Mouse (Mus musculus): ENCODE measurements around the gene S100a3. TPM values are rescaled to one million over a fixed set of nuclear protein-coding genes. Genes with fewer than 3 reads are reported as not detected.

Gene S100a3
- 10 to 100 TPM in 1 of 2 experiments, 1 to 10 TPM in 1; 7.2 to 22.4 TPM for polyA plus RNA-seq (2012; fragmentation: generic; extraction: Trizol)

GRCm38 (mm10) chr3:90560008-90560628 lies at the start of gene S100a3:
TSS of gene S100a3 (plus strand) at chr3:90560578.

GRCm38 (mm10) chr3:90513796-90514590 lies 46.4 kb upstream of the S100a3 start, which contains the start of the genes S100a1 and S100a13:
TSS of gene S100a1 (minus strand) at chr3:90514392.
TSS of gene S100a13 (plus strand) at chr3:90514435.

GRCm38 (mm10) chr3:90526580-90526979 lies 33.8 kb upstream of the S100a3 start, which contains the start of gene S100a14:
TSS of gene S100a14 (plus strand) at chr3:90526856.

GRCm38 (mm10) chr3:90537141-90537904 lies 23.1 kb upstream of the S100a3 start, which contains the start of gene S100a16:
TSS of gene S100a16 (plus strand) at chr3:90537254.

GRCm38 (mm10) chr3:90589947-90590346 lies 29.6 kb downstream of the S100a3 start, which contains the start of gene S100a2:
TSS of gene S100a2 (plus strand) at chr3:90590247.

GRCm38 (mm10) chr3:90601486-90602110 lies 41.2 kb downstream of the S100a3 start, which contains the start of gene Gm42674:
TSS of gene Gm42674 (plus strand) at chr3:90601904.

GRCm38 (mm10) chr3:90603623-90604022 lies 43.2 kb downstream of the S100a3 start, which contains the start of gene S100a4:
TSS of gene S100a4 (plus strand) at chr3:90603771.

GRCm38 (mm10) chr3:90608223-90608622 lies 47.8 kb downstream of the S100a3 start, which contains the start of gene S100a5:
TSS of gene S100a5 (plus strand) at chr3:90608523.

GRCm38 (mm10) chr3:90612728-90613291 lies 52.4 kb downstream of the S100a3 start, which contains the start of gene S100a6:
TSS of gene S100a6 (plus strand) at chr3:90612882.

Other genes with a start within 250 kb of the S100a3 start
- 1 to 10 TPM in 1 of 2 experiments, under 1 TPM in 1; 0.14 to 2.2 TPM for gene Slc27a3, start 170.6 kb upstream of the S100a3 start, polyA plus RNA-seq (2012; fragmentation: generic; extraction: Trizol)
- 10 to 100 TPM; 17.2 to 28.2 TPM for gene Ints3, start 127.0 kb upstream of the S100a3 start, polyA plus RNA-seq (2012; fragmentation: generic; extraction: Trizol)
- 1 to 10 TPM in 1 of 2 experiments, under 1 TPM in 1; 0.48 to 1.6 TPM for gene Npr1, start 94.7 kb upstream of the S100a3 start, polyA plus RNA-seq (2012; fragmentation: generic; extraction: Trizol)
- gene Ilf2, start 84.5 kb upstream of the S100a3 start, polyA plus RNA-seq (2012; fragmentation: generic; extraction: Trizol), result 10 to 100 TPM; 28.7 to 59.6 TPM
- 10 to 100 TPM in 1 of 2 experiments, 1 to 10 TPM in 1; 6.5 to 42.9 TPM for gene Snapin, start 69.5 kb upstream of the S100a3 start, polyA plus RNA-seq (2012; fragmentation: generic; extraction: Trizol)
- 10 to 100 TPM; 34.7 to 76.9 TPM for gene Chtop, start 51.1 kb upstream of the S100a3 start, polyA plus RNA-seq (2012; fragmentation: generic; extraction: Trizol)
- gene S100a1, start 46.2 kb upstream of the S100a3 start, polyA plus RNA-seq (2012; fragmentation: generic; extraction: Trizol), result 100 to 1,000 TPM in 1 of 2 experiments, 10 to 100 TPM in 1; 25.4 to 118 TPM
- gene S100a13, start 46.1 kb upstream of the S100a3 start, polyA plus RNA-seq (2012; fragmentation: generic; extraction: Trizol), result 100 to 1,000 TPM in 1 of 2 experiments, 10 to 100 TPM in 1; 82.1 to 195 TPM
- under 1 TPM; 0.22 to 0.58 TPM for gene S100a14, start 33.7 kb upstream of the S100a3 start, polyA plus RNA-seq (2012; fragmentation: generic; extraction: Trizol)
- gene S100a16, start 23.3 kb upstream of the S100a3 start, polyA plus RNA-seq (2012; fragmentation: generic; extraction: Trizol), result 100 to 1,000 TPM in 1 of 2 experiments, 1 to 10 TPM in 1; 3.9 to 111 TPM
- gene S100a2, start 29.7 kb downstream of the S100a3 start, polyA plus RNA-seq (2012; fragmentation: generic; extraction: Trizol), result not detected
- gene Gm42674, start 41.3 kb downstream of the S100a3 start, polyA plus RNA-seq (2012; fragmentation: generic; extraction: Trizol), result 1 to 10 TPM; 1.2 to 1.6 TPM
- gene S100a4, start 43.2 kb downstream of the S100a3 start, polyA plus RNA-seq (2012; fragmentation: generic; extraction: Trizol), result over 10,000 TPM in 1 of 2 experiments, 1,000 to 10,000 TPM in 1; 5,914 to 20,400 TPM
- 1 to 10 TPM in 1 of 2 experiments, under 1 TPM in 1; 0.98 to 1.2 TPM for gene S100a5, start 47.9 kb downstream of the S100a3 start, polyA plus RNA-seq (2012; fragmentation: generic; extraction: Trizol)
- 1,000 to 10,000 TPM; 5,353 to 9,678 TPM for gene S100a6, start 52.3 kb downstream of the S100a3 start, polyA plus RNA-seq (2012; fragmentation: generic; extraction: Trizol)
- 1 to 10 TPM in 1 of 2 experiments, under 1 TPM in 1; 0.43 to 1.8 TPM for gene S100a7a, start 93.4 kb downstream of the S100a3 start, polyA plus RNA-seq (2012; fragmentation: generic; extraction: Trizol)
- gene S100a8, start 108.4 kb downstream of the S100a3 start, polyA plus RNA-seq (2012; fragmentation: generic; extraction: Trizol), result not detected
- gene S100a9, start 135.1 kb downstream of the S100a3 start, polyA plus RNA-seq (2012; fragmentation: generic; extraction: Trizol), result not detected
- gene Pglyrp4, start 166.3 kb downstream of the S100a3 start, polyA plus RNA-seq (2012; fragmentation: generic; extraction: Trizol), result not detected
- not detected for gene Gm5849, start 217.3 kb downstream of the S100a3 start, polyA plus RNA-seq (2012; fragmentation: generic; extraction: Trizol)